Mouse (Mus musculus) CH12.LX (cell line): ENCODE data around the gene Slc26a10.

Experiments
- GABPA ChIP-seq: IDR thresholded peaks from 2 replicates; pipeline ENCODE4 v1.6.1; 2012; ENCODE audit warnings: low read depth, low read length, improper control_type of control experiment, inconsistent platforms; ENCODE audit not compliant: insufficient replicate concordance
- HCFC1 ChIP-seq: IDR thresholded peaks from 2 replicates; pipeline ENCODE4 v1.6.1; 2012; ENCODE audit warnings: low read depth, mild to moderate bottlenecking, inconsistent platforms, low read length, improper control_type of control experiment
- TCF12 ChIP-seq: IDR thresholded peaks from 2 replicates; pipeline ENCODE4 v1.6.1; 2014; ENCODE audit warnings: low read depth, mild to moderate bottlenecking, inconsistent platforms, low read length, improper control_type of control experiment

DNA sequence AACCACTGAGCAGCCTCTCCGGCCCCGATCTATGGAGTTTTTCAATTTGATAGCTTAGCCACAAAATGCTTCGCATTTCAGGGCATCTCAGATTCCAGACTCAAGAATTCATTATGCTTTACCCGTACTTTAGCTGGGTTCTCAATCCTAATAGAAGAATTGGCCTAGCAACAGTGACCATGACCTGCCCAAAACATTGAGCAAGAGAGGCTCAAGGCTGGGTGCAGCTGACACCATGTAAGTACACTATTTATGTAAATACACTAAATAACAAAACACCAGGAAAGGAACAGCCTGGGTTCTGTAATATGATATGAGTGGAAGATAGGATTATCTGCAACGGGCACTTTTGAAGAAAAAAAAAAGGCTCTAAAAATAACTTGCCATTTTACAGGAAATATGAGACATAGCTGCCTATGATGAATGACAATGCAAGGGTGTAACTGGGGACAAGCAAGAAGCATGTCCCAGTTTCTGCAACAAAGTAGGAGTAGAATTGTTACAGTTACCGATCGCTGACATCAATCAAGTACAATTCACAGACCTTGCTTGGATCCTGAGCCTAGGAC lies 52.6 kb downstream of the Slc26a10 start:
- no peak for TF ChIP-seq TCF12
- no peak for TF ChIP-seq GABPA
- TF ChIP-seq HCFC1, result no peak
